Mouse (Mus musculus): Measurements from ENCODE around the gene Wnt10b. TPM values are rescaled to one million over a fixed set of nuclear protein-coding genes. Genes with fewer than 3 reads are reported as not detected.
"Not testable (repeated sequence)": the region's sequence is repeated elsewhere in the genome, so short reads cannot be mapped to it uniquely, and the experiment has no call there.

The Wnt10b gene
- polyA plus RNA-seq, 1 experiment from 2014 or later: not detected

DNA sequence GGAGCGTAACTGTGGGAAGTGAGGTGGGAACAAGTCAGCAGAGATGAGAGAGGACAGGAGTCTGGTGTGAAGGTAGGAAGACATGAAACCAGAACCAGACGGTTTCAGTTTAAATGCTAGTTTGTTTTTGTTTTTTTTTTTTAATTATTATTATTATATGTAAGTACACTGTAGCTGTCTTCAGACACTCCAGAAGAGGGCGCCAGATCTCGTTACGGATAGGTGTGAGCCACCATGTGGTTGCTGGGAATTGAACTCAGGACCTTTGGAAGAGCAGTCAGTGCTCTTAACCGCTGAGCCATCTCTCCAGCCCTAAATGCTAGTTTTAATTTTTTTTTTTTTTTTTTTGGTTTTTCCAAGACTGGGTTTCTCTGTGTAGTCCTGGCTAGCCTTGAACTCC is 32.3 kb upstream of the Wnt10b start:
- H3K27me3 ChIP-seq (ENCODE audit: control insufficient read depth, insufficient read depth, low read length): peaks cover 49% of the 10 kb centered on the region
- H3K4me2 ChIP-seq; H3K9me3 ChIP-seq (replicated peaks; ENCODE audit: control insufficient read depth, low read length); H3K9ac ChIP-seq (ENCODE audit: low read depth, low read length); ATAC-seq (replicated peaks; ENCODE audit: insufficient number of reproducible peaks, low FRiP score, low TSS enrichment); H3K4me3 ChIP-seq (ENCODE audit: low read depth, low read length); H3K27ac ChIP-seq (ENCODE audit: low read depth, low read length): not testable (repeated sequence)
- peaks cover 24% of the 10 kb centered on the region for H3K36me3 ChIP-seq (ENCODE audit: control insufficient read depth, insufficient read depth, low read length)
- peaks cover 38% of the 10 kb centered on the region for H3K4me1 ChIP-seq (ENCODE audit: control insufficient read depth, insufficient read depth, low read length)
- WGBS (ENCODE audit: insufficient replicate concordance): 74% methylated on average over 6 of the region's 6 CpGs

DNA sequence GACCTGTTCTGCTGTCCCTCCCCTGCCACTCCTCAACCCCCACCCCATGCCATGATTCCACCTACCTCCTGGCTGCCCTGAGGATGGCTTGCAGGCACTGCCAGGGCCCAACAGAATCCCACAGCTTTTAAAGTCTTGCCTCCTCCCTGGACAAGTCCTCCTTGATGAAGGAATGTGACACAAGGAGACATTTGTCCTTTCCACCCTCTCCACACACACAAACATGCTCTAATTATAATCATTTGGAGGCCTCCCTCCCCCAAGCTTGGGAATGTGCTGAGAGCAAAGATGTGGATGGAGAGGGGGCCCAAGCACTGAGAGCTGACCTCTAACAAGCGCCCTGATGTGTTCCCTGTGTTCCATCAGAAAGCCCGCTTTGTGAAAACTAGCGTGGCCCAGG is 31.4 kb upstream of the Wnt10b start, which contains the start of gene Ddn:
TSS of gene Ddn (minus strand) at position 101 of the 400 bp plus-strand sequence.
- Histone ChIP-seq H3K4me2 (peak within 1 kb of the TSS; percentile 74), H3K9me3 (replicated peaks; ENCODE audit: control insufficient read depth, low read length) (no peaks in the 10 kb centered on the region), H3K4me1 (ENCODE audit: control insufficient read depth, insufficient read depth, low read length) (peaks cover 42% of the 10 kb centered on the region), H3K36me3 (ENCODE audit: control insufficient read depth, insufficient read depth, low read length) (peaks cover 19% of the 10 kb centered on the region), H3K27ac (ENCODE audit: low read depth, low read length) (no peak within 1 kb of the TSS), H3K4me3 (ENCODE audit: low read depth, low read length) (peak within 1 kb of the TSS; percentile 41), H3K27me3 (ENCODE audit: control insufficient read depth, insufficient read depth, low read length) (peaks cover 57% of the 10 kb centered on the region), H3K9ac (ENCODE audit: low read depth, low read length) (no peak within 1 kb of the TSS)
- 32% methylated on average over 3 of the region's 3 CpGs for WGBS (ENCODE audit: insufficient replicate concordance)
- ATAC-seq (replicated peaks; ENCODE audit: insufficient number of reproducible peaks, low FRiP score, low TSS enrichment): no peak

DNA sequence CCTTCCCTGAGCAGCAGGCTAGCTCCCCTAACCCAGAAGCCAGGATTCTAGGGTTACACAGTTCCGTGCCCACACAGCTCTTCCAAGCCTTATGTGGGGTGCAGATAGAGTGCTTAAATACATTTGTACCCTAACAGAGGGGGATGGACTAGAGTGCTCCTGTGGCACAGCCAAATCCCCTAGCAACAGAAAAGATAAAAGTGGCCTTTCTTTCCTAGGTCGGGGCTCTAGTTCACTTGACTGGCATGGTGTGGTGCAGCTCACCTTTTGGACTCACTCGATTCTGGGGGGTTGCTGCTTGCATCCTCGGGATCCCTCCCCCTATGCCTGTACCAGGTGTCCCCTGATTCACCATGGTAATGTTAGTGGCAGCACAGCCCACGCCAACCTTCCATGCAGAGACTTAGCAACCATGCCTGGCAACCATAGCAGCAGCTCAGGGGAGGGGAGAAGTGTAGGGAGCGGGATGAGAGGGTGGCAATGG is 30.7 kb upstream of the Wnt10b start:
- whole genome bisulfite sequencing (ENCODE audit: insufficient replicate concordance): 8% methylated on average over 6 of the region's 6 CpGs

DNA sequence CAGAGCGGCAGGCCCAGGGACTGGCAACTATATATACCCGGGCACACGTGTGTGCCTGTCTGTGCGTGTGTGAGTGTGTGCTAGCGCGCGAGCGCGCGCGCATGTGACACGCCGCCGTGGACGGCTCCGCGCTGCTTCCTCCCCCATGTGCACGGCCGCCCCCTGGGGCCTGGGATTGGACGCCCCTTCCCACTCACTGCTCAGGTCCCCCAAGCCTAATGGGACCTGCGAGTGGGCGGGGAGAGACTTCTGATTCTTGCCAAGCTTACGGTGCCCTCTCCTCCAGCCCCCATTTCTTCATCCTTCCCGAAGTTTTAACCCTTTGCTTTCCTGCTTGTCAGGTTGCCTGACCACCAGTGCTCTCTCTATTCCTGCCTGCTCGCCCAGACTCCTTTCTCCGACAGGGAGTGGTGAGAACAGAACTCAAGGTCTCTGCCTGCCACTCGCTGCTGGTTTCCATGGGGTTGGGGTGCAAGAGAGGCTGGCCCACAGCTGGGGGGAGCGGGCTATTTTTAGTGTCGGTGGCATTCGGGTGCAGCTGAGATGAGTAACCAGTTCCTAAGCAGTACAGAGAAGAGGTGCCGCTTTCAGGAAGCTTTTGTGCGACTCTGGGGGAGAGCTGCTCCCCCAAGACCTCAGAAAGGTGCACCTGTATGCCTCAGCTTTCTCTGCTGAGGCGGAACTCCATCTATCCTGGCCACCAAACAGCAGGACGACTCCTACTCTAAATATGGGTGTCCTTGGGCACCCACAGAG is 30.1 kb upstream of the Wnt10b start:
- Histone ChIP-seq H3K27me3 (ENCODE audit: control insufficient read depth, insufficient read depth, low read length) (peaks cover 70% of the 10 kb centered on the region), H3K4me3 (ENCODE audit: low read depth, low read length) (peak overlapping the region; percentile 41), H3K9me3 (replicated peaks; ENCODE audit: control insufficient read depth, low read length) (no peaks in the 10 kb centered on the region), H3K4me1 (ENCODE audit: control insufficient read depth, insufficient read depth, low read length) (peaks cover 48% of the 10 kb centered on the region), H3K36me3 (ENCODE audit: control insufficient read depth, insufficient read depth, low read length) (peaks cover 9% of the 10 kb centered on the region), H3K4me2 (peak overlapping the region; percentile 74), H3K9ac (ENCODE audit: low read depth, low read length) (no peak overlapping the region), H3K27ac (ENCODE audit: low read depth, low read length) (no peak overlapping the region)
- WGBS (ENCODE audit: insufficient replicate concordance): 2% methylated on average over 25 of the region's 34 CpGs
- peak; percentile 20; the same call in 1 of the 2 replicates for ATAC-seq (replicated peaks; ENCODE audit: insufficient number of reproducible peaks, low FRiP score, low TSS enrichment)

More for the DNA sequence above, 30.7 kb upstream of the Wnt10b start:
- Histone ChIP-seq H3K9ac (ENCODE audit: low read depth, low read length) (no peak overlapping the region), H3K4me3 (ENCODE audit: low read depth, low read length) (peak overlapping the region; percentile 41), H3K36me3 (ENCODE audit: control insufficient read depth, insufficient read depth, low read length) (peaks cover 13% of the 10 kb centered on the region), H3K4me1 (ENCODE audit: control insufficient read depth, insufficient read depth, low read length) (peaks cover 44% of the 10 kb centered on the region), H3K9me3 (replicated peaks; ENCODE audit: control insufficient read depth, low read length) (no peaks in the 10 kb centered on the region), H3K27ac (ENCODE audit: low read depth, low read length) (no peak overlapping the region), H3K27me3 (ENCODE audit: control insufficient read depth, insufficient read depth, low read length) (peaks cover 64% of the 10 kb centered on the region), H3K4me2 (peak overlapping the region; percentile 74)
- ATAC-seq (replicated peaks; ENCODE audit: insufficient number of reproducible peaks, low FRiP score, low TSS enrichment): no peak

DNA sequence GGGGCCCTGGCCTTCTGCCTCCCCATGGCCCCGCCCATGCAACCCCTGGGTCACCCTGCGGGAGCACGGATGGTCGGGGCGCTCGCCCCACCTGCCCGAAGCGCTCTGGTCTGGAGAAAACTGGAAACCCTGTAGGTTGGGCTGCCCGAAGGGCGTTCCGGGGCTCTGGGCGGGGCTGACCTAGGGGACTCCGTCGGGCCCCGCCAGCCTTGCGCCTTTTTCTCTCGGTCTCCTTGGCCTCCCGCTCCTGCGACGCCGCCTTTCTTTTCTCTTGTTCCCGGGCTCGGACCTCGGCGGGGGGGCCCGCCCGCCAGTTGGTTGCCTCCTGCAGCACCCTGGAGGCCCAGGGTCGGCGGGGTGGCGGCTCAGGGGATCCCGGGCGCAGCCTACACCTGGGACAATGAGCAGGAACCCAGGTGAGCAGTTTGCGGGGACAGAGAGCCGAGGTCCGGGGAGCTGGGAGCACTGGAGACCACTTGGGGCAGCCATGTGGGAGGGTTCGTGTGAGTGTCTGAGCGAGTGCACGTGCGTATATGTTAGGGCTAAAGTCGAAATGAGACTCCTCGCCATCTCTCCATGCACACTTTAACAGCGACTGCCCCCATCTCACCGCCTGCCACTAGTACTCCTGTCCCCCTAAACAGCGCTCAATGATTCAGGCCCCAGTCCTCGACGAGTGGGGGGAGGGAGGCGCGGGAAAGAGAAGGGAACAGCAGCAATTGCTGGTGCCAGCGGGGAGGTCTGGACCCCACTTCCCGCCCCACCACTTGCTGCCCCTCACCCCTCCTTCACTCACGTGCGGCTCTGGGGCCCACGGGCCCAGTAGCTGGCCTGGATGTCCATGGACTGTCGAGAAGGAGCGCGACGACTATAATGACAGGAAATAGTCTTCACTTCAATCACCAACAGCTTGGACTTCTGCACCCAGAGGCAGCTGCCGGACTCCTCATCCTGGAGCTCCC is 29.1 kb upstream of the Wnt10b start:
- no peak overlapping the region for H3K27ac ChIP-seq (ENCODE audit: low read depth, low read length)
- H3K36me3 ChIP-seq (ENCODE audit: control insufficient read depth, insufficient read depth, low read length): peaks cover 4% of the 10 kb centered on the region; the same call in 1 of the 2 replicates
- peaks cover 51% of the 10 kb centered on the region for H3K4me1 ChIP-seq (ENCODE audit: control insufficient read depth, insufficient read depth, low read length)
- no peaks in the 10 kb centered on the region for H3K9me3 ChIP-seq (replicated peaks; ENCODE audit: control insufficient read depth, low read length)
- H3K27me3 ChIP-seq (ENCODE audit: control insufficient read depth, insufficient read depth, low read length): peaks cover 80% of the 10 kb centered on the region
- WGBS (ENCODE audit: insufficient replicate concordance): 1% methylated on average over 54 of the region's 58 CpGs
- H3K4me3 ChIP-seq (ENCODE audit: low read depth, low read length): peak overlapping the region; percentile 41
- peak overlapping the region; percentile 74 for H3K4me2 ChIP-seq
- no peak for ATAC-seq (replicated peaks; ENCODE audit: insufficient number of reproducible peaks, low FRiP score, low TSS enrichment)
- H3K9ac ChIP-seq (ENCODE audit: low read depth, low read length): 0 out of 2 replicates have a peak overlapping the region, but pooled peaks have one; percentile 52

DNA sequence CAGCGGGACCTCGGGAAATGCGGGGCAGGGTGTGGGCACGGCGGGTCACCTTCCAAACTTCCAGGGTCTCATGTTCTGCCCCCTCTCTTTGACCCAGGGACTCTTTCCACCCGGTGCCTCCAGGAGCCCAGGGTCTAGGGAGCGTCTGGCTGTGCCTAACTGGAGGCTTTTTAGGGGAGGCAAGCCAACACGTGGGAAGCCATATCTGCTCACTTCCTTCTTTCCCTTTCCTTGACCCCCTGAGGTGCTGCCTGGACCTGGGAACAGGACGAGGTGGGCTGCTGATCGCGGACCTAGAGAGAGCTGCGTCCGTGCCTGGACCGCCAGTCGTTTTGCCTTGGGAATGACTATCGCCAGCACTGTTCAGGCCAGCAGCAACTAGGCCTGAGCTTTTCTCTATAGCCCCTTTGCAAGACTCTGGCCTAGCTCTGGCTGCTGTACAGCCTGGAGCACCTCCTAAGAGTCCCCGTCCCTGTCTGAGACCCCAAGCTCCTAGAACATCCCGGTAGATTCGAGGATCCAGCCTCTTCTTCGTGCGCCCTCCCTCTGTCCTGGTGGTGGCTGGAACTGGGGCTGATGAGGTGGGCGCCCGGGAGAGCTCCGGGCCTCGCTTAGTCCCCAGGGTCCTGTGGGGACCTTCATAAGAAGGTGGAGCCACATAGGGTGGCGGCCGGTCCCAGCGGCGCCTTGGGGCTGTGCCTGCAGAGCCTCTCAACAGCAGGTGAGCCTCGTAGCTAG is 28.3 kb upstream of the Wnt10b start:
- Histone ChIP-seq H3K27ac (ENCODE audit: low read depth, low read length) (no peak overlapping the region), H3K4me2 (peak overlapping the region; percentile 74), H3K9ac (ENCODE audit: low read depth, low read length) (no peak overlapping the region), H3K36me3 (ENCODE audit: control insufficient read depth, insufficient read depth, low read length) (peaks cover 4% of the 10 kb centered on the region; the same call in 1 of the 2 replicates), H3K27me3 (ENCODE audit: control insufficient read depth, insufficient read depth, low read length) (peaks cover 88% of the 10 kb centered on the region), H3K4me3 (ENCODE audit: low read depth, low read length) (peak overlapping the region; percentile 41), H3K9me3 (replicated peaks; ENCODE audit: control insufficient read depth, low read length) (no peaks in the 10 kb centered on the region), H3K4me1 (ENCODE audit: control insufficient read depth, insufficient read depth, low read length) (peaks cover 51% of the 10 kb centered on the region)
- WGBS (ENCODE audit: insufficient replicate concordance): 4% methylated on average over 30 of the region's 30 CpGs
- ATAC-seq (replicated peaks; ENCODE audit: insufficient number of reproducible peaks, low FRiP score, low TSS enrichment): no peak

DNA sequence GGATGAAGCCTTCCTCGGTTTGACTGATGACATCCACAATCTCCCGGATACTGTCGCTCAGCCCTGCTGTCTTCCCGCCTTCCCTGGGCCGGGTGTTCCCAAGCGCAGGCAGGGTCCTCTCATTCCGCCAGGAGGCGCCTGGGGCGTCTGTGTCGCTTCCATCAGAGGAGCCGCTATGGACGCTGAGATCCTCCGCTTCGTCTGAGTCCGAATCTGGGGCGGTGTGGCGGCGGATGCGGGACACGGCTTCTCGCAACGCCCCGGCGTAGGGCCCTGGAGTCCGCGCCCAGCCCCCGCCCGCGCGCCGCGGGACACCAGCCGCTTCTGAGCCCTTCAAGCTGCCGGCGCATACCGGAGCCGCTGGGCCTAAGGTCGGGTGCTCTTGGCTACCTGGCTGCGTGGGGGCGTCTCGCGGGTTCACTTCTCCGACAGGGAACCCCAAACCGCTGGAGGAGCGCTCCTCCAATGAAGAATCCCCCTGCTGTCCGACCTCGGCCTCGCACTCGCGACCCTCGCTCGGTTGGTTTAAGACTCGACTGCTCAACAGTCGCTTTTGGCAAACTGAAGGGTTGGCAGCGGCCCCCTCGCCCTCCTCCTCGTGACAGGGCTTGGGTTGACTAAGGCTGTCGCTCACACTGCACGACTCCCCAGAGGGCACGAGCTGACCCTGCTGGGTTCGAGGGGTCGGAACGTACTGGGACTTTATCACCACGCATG is 27.5 kb upstream of the Wnt10b start:
- Histone ChIP-seq H3K9me3 (replicated peaks; ENCODE audit: control insufficient read depth, low read length) (no peaks in the 10 kb centered on the region), H3K4me1 (ENCODE audit: control insufficient read depth, insufficient read depth, low read length) (peaks cover 51% of the 10 kb centered on the region), H3K27ac (ENCODE audit: low read depth, low read length) (no peak overlapping the region), H3K9ac (ENCODE audit: low read depth, low read length) (peak overlapping the region; percentile 50), H3K4me2 (peak overlapping the region; percentile 74), H3K4me3 (ENCODE audit: low read depth, low read length) (peak overlapping the region; percentile 41), H3K27me3 (ENCODE audit: control insufficient read depth, insufficient read depth, low read length) (peaks cover 96% of the 10 kb centered on the region), H3K36me3 (ENCODE audit: control insufficient read depth, insufficient read depth, low read length) (no peaks in the 10 kb centered on the region)
- peak; percentile 24; the same call in 1 of the 2 replicates for ATAC-seq (replicated peaks; ENCODE audit: insufficient number of reproducible peaks, low FRiP score, low TSS enrichment)
- WGBS (ENCODE audit: insufficient replicate concordance): 1% methylated on average over 64 of the region's 64 CpGs

All from heart, embryonic 11.5 days (tissue).